In genomic region chr14:77033391-77033790, GRCm38 (mm10) we compare ENCODE assay signal across 20 mouse cellular contexts. TPM values are rescaled to one million over a fixed set of nuclear protein-coding genes. Genes with fewer than 3 reads are reported as not detected.
DNase-seq lines count a peak whose midpoint lies in the region; ATAC-seq and TF ChIP-seq lines count a peak whose summit lies in the region.
"Had no signal": no experiment of that assay in that cellular context is flagged by ENCODE, and none has a peak within 500 bp of the region (broad histone marks: within the 10 kb centered on the region; RNA-seq: fewer than 3 reads in every experiment).

No protein-coding gene starts in this region.

- H3K27me3 ChIP-seq in liver, adult 2 months (ENCODE audit: control insufficient read depth, insufficient read depth, low read length), result no peaks in the 10 kb centered on the region
- H3K27me3 ChIP-seq in liver, embryonic 11.5 days (replicated peaks; ENCODE audit: control insufficient read depth, insufficient read depth, low read length), result no peaks in the 10 kb centered on the region
- no peaks in the 10 kb centered on the region for H3K27me3 ChIP-seq in CH12.LX (replicated peaks)
- no peaks in the 10 kb centered on the region for H3K27me3 ChIP-seq in forebrain, embryonic 14.5 days (replicated peaks; ENCODE audit: control insufficient read depth, insufficient read depth, low read length)
- H3K27me3 ChIP-seq: embryonic facial prominence, embryonic 13.5 days; forebrain, embryonic 13.5 days; heart, embryonic 15.5 days had no signal

- in situ Hi-C loops in CH12.LX (cut with MboI; ENCODE audit: low pct_ligation_motif_present, low pct_unique_long_range_greater_than_20kb, low sequenced_read_pairs), result loop anchor here (5.0 kb wide), 1 partner anchor 109 kb away; no protein-coding TSS in a partner anchor

- no peaks in the 10 kb centered on the region for H3K9me3 ChIP-seq in liver, embryonic 11.5 days (ENCODE audit: control insufficient read depth, low read length)
- H3K9me3 ChIP-seq in CH12.LX (replicated peaks; ENCODE audit: low read length), result no peaks in the 10 kb centered on the region
- H3K9me3 ChIP-seq in forebrain, embryonic 14.5 days (replicated peaks; ENCODE audit: control insufficient read depth, low read length), result no peaks in the 10 kb centered on the region
- H3K9me3 ChIP-seq: embryonic facial prominence, embryonic 13.5 days; forebrain, embryonic 13.5 days; heart, embryonic 15.5 days; hindbrain, embryonic 13.5 days had no signal

- H3K4me1 ChIP-seq in liver, adult 2 months (ENCODE audit: control insufficient read depth, insufficient read depth, low read length), result peaks cover 9% of the 10 kb centered on the region
- no peaks in the 10 kb centered on the region; the same call in 1 of the 2 replicates for H3K4me1 ChIP-seq in liver, embryonic 11.5 days (replicated peaks; ENCODE audit: control insufficient read depth, insufficient read depth, low read length)
- peaks cover 8 to 31% of the 10 kb centered on the region in 2 experiments for H3K4me1 ChIP-seq in CH12.LX (ENCODE audit: control insufficient read depth in 1 of 2, insufficient read depth in 2 of 2)
- no peaks in the 10 kb centered on the region for H3K4me1 ChIP-seq in forebrain, embryonic 14.5 days (ENCODE audit: control insufficient read depth, insufficient read depth, low read length)

- no peak for TF ChIP-seq CTCF in liver, adult 2 months (IDR thresholded peaks at IDR 0.05; ENCODE audit: low read depth, low read length)
- TF ChIP-seq CTCF in CH12.LX (conservative IDR thresholded peaks at IDR 0.05 in 1 of 2, IDR thresholded peaks at IDR 0.05 in 1 of 2; ENCODE audit: low read depth in 2 of 2, low read length in 2 of 2), result no peak

- H3K4me2 ChIP-seq in liver, embryonic 11.5 days, result no peak overlapping the region
- peak overlapping the region; percentile 97; the same call in 1 of the 2 replicates for H3K4me2 ChIP-seq in CH12.LX (ENCODE audit: insufficient read depth, low read depth, poor library complexity, severe bottlenecking)
- H3K4me2 ChIP-seq in forebrain, embryonic 14.5 days (ENCODE audit: low read length), result no peak overlapping the region
- H3K4me2 ChIP-seq: embryonic facial prominence, embryonic 13.5 days; forebrain, embryonic 13.5 days; heart, embryonic 11.5 days; heart, embryonic 15.5 days; hindbrain, embryonic 13.5 days had no signal

- WGBS in liver, adult 2 months, result 85% methylated on average over 3 of the region's 3 CpGs
- 91% methylated on average over 3 of the region's 3 CpGs for WGBS in liver, embryonic 11.5 days
- WGBS in macrophage (ENCODE audit: missing documents), result 21% methylated on average over 3 of the region's 3 CpGs
- 96% methylated on average over 3 of the region's 3 CpGs for WGBS in forebrain, embryonic 14.5 days

- dilution Hi-C loops in CH12.LX (cut with MboI; ENCODE audit: extremely low pct_ligation_motif_present, extremely low pct_unique_long_range_greater_than_20kb, low sequenced_read_pairs), result no loop called here

- H3K36me3 ChIP-seq in liver, adult 2 months (ENCODE audit: control insufficient read depth, insufficient read depth, low read length), result peaks cover 21% of the 10 kb centered on the region
- H3K36me3 ChIP-seq in liver, embryonic 11.5 days (ENCODE audit: control insufficient read depth, insufficient read depth, low read length), result no peaks in the 10 kb centered on the region
- H3K36me3 ChIP-seq in CH12.LX (replicated peaks in 1 of 2; ENCODE audit: control insufficient read depth in 1 of 2, insufficient read depth in 1 of 2, low read length in 1 of 2) (peaks cover 26 to 42% of the 10 kb centered on the region in 2 experiments), macrophage (ENCODE audit: inconsistent target) (peaks cover 44% of the 10 kb centered on the region)
- H3K36me3 ChIP-seq in forebrain, embryonic 14.5 days (ENCODE audit: control insufficient read depth, insufficient read depth, low read length), result no peaks in the 10 kb centered on the region
- H3K36me3 ChIP-seq: embryonic facial prominence, embryonic 13.5 days; heart, embryonic 15.5 days; hindbrain, embryonic 13.5 days had no signal

- no peaks in the 10 kb centered on the region for H3K79me2 ChIP-seq in liver, adult 2 months (ENCODE audit: control insufficient read depth, insufficient read depth, low read length)
- H3K79me2 ChIP-seq in CH12.LX (replicated peaks; ENCODE audit: control insufficient read depth, extremely low read depth, insufficient read depth, poor library complexity, severe bottlenecking) (peaks cover 11% of the 10 kb centered on the region), macrophage (ENCODE audit: inconsistent target) (peaks cover 34% of the 10 kb centered on the region)

- peak; percentile 37 for DNase-seq in liver, adult 2 months (ENCODE audit: extremely low read depth, low read depth, low spot score)
- DNase-seq in liver, embryonic 11.5 days (ENCODE audit: low spot score), result no peak
- DNase-seq in CH12.LX (ENCODE audit: extremely low read depth), result peak; percentile 66
- no peak for DNase-seq in forebrain, embryonic 14.5 days (ENCODE audit: low spot score)
- DNase-seq in left cerebral cortex, postnatal 25 days (ENCODE audit: low spot score in 2 of 2), result no peak
- DNase-seq: adrenal gland, adult 2 months; adrenal gland, postnatal 25 days; cerebellum, adult 11-12 months; cerebellum, adult 9-10 months; cerebellum, postnatal 25 days; heart, adult 2 months; heart, postnatal 14 days had no signal

- no peak overlapping the region for H3K9ac ChIP-seq in liver, adult 2 months (ENCODE audit: low read depth, low read length)
- H3K9ac ChIP-seq in liver, embryonic 11.5 days (ENCODE audit: low read depth, low read length), result no peak overlapping the region
- H3K9ac ChIP-seq in CH12.LX (ENCODE audit: insufficient read depth, low read depth), result peak overlapping the region; percentile 87
- H3K9ac ChIP-seq in forebrain, embryonic 14.5 days (ENCODE audit: low read length), result no peak overlapping the region
- H3K9ac ChIP-seq: embryonic facial prominence, embryonic 13.5 days; forebrain, embryonic 13.5 days; heart, embryonic 15.5 days; hindbrain, embryonic 13.5 days had no signal

- no peak for ATAC-seq in liver, embryonic 11.5 days (replicated peaks; ENCODE audit: low FRiP score)
- ATAC-seq in forebrain, embryonic 14.5 days, result no peak
- no peak for ATAC-seq in erythroid progenitor cell, adult 5-6 weeks (replicated peaks; ENCODE audit: low FRiP score, poor library complexity, severe bottlenecking)
- ATAC-seq: forebrain, embryonic 13.5 days; hindbrain, postnatal 0 days had no signal

- TF ChIP-seq EP300 in CH12.LX (IDR thresholded peaks at IDR 0.05; ENCODE audit: low read length), result peak; percentile 64

- intact Hi-C loops in left cerebral cortex, postnatal 25 days (cut with DNase I), result no loop called here

- no peak for TF ChIP-seq POLR2A in liver, adult 2 months (IDR thresholded peaks at IDR 0.05; ENCODE audit: extremely low read depth, insufficient read depth, low read length)
- TF ChIP-seq POLR2A in CH12.LX (IDR thresholded peaks at IDR 0.05; ENCODE audit: low read depth, low read length), result no peak

- H3K27ac ChIP-seq in liver, adult 2 months (replicated peaks; ENCODE audit: insufficient read depth, low read depth, low read length), result no peak overlapping the region; the same call in 1 of the 2 replicates
- H3K27ac ChIP-seq in liver, embryonic 11.5 days (ENCODE audit: low read depth, low read length), result no peak overlapping the region
- H3K27ac ChIP-seq in CH12.LX (ENCODE audit: insufficient read depth, low read depth) (peak overlapping the region; percentile 42; the same call in 1 of the 2 replicates), macrophage (peak overlapping the region; percentile 82)
- no peak overlapping the region for H3K27ac ChIP-seq in forebrain, embryonic 14.5 days (ENCODE audit: low read depth, low read length)
- H3K27ac ChIP-seq: embryonic facial prominence, embryonic 13.5 days; forebrain, embryonic 13.5 days; heart, adult 2 months; heart, embryonic 15.5 days; hindbrain, embryonic 13.5 days; hindbrain, postnatal 0 days had no signal

- TF ChIP-seq RAD21 in CH12.LX (IDR thresholded peaks at IDR 0.05; ENCODE audit: low read depth, low read length), result no peak

- no peak overlapping the region for H3K4me3 ChIP-seq in liver, adult 2 months (ENCODE audit: insufficient read depth, low read depth, low read length)
- H3K4me3 ChIP-seq in liver, embryonic 11.5 days (ENCODE audit: low read depth, low read length), result no peak overlapping the region
- H3K4me3 ChIP-seq in CH12.LX (replicated peaks in 1 of 3; ENCODE audit: low read depth in 2 of 3, low read length in 2 of 3, poor library complexity in 1 of 3) (peak overlapping the region; percentile 74 to 79 (median 79)), macrophage (ENCODE audit: inconsistent target) (peak overlapping the region; percentile 8; the same call in 1 of the 2 replicates)
- no peak overlapping the region for H3K4me3 ChIP-seq in forebrain, embryonic 14.5 days (ENCODE audit: low read depth, low read length)
- H3K4me3 ChIP-seq: embryonic facial prominence, embryonic 13.5 days; forebrain, embryonic 13.5 days; heart, adult 2 months; heart, embryonic 15.5 days; hindbrain, embryonic 13.5 days had no signal

RNA-seq across cellular contexts. Expression of gene Ccdc122, which starts 3.2 kb away (rescaled TPM):
- 5.0 and 6.9 TPM in 2 replicates for total RNA-seq in liver, adult 2 months (2014; rRNA removed)
- polyA plus RNA-seq in liver, adult 2 months (2012; rRNA removed), result 1.3 and 1.4 TPM in 2 replicates
- 2.3 and 3.1 TPM in 2 replicates for polyA plus RNA-seq in liver, embryonic 11.5 days (2014; fragmentation: Nextera tagmentation; extraction: Ambion mirVana)
- total RNA-seq in CH12.LX (2012; rRNA removed) (4.7 and 5.0 TPM in 2 replicates), CH12.LX (2014; rRNA removed) (21.8 and 22.3 TPM in 2 replicates)
- polyA plus RNA-seq in CH12.LX (2012; ENCODE audit: insufficient read length, low read depth) (11.4 and 11.6 TPM in 2 replicates), macrophage (2018) (1.9 to 14.8 TPM (median 5.5 TPM) in 3 replicates)
- 1 to 10 TPM in 24 of 26 experiments, under 1 TPM in 1, not detected in 1; 0.83 to 4.4 (median 2.4) TPM for total RNA-seq in macrophage (2018; cell fraction: chromatin; rRNA removed)
- 1 to 10 TPM; 1.5 to 4.3 (median 2.5) TPM for total RNA-seq in macrophage (2018; cell fraction: cytosol; rRNA removed)
- 1 to 10 TPM in 22 of 26 experiments, under 1 TPM in 4; 0.63 to 7.0 (median 2.2) TPM for total RNA-seq in macrophage (2018; cell fraction: nucleus; rRNA removed)
- polyA plus RNA-seq in forebrain, embryonic 14.5 days (2014; fragmentation: Nextera tagmentation; extraction: Ambion mirVana), result 0.64 and 0.90 TPM in 2 replicates
- total RNA-seq in erythroid progenitor cell, adult 5-6 weeks (2015; ENCODE audit: low replicate concordance), result 5.0 and 5.4 TPM in 2 replicates
- total RNA-seq in erythroid progenitor cell, adult 5-6 weeks (2017; ENCODE audit: low replicate concordance), result 1.2 and 6.7 TPM in 2 replicates
- under 1 TPM; 0.94 to 0.99 TPM for total RNA-seq in left cerebral cortex, postnatal 25 days (2021)

RNA-seq across cellular contexts. Expression of gene Lacc1, which starts 3.3 kb away (rescaled TPM):
- 8.6 and 8.8 TPM in 2 replicates for total RNA-seq in liver, adult 2 months (2014; rRNA removed)
- 6.0 and 6.3 TPM in 2 replicates for polyA plus RNA-seq in liver, adult 2 months (2012; rRNA removed)
- polyA plus RNA-seq in liver, embryonic 11.5 days (2014; fragmentation: Nextera tagmentation; extraction: Ambion mirVana), result 8.1 and 8.4 TPM in 2 replicates
- 19.2 and 27.1 TPM in 2 replicates for total RNA-seq in CH12.LX (2012; rRNA removed)
- 39.5 and 45.2 TPM in 2 replicates for total RNA-seq in CH12.LX (2014; rRNA removed)
- polyA plus RNA-seq in CH12.LX (2012; ENCODE audit: insufficient read length, low read depth), result 42.3 and 42.7 TPM in 2 replicates
- total RNA-seq in macrophage (2018; cell fraction: chromatin; rRNA removed), result 1,000 to 10,000 TPM in 14 of 26 experiments, 100 to 1,000 TPM in 12; 469 to 2,639 (median 1,159) TPM
- total RNA-seq in macrophage (2018; cell fraction: cytosol; rRNA removed), result 100 to 1,000 TPM; 141 to 404 (median 269) TPM
- 1,000 to 10,000 TPM in 12 of 26 experiments, 100 to 1,000 TPM in 14; 321 to 1,955 (median 905) TPM for total RNA-seq in macrophage (2018; cell fraction: nucleus; rRNA removed)
- polyA plus RNA-seq in macrophage (2018), result 77.8 to 162 TPM (median 129 TPM) in 3 replicates
- polyA plus RNA-seq in forebrain, embryonic 14.5 days (2014; fragmentation: Nextera tagmentation; extraction: Ambion mirVana), result 1.6 TPM in 2 replicates
- total RNA-seq in erythroid progenitor cell, adult 5-6 weeks (2015; ENCODE audit: low replicate concordance), result 1.3 and 8.6 TPM in 2 replicates
- 0.51 TPM in 1 of 2 replicates, not detected in the other for total RNA-seq in erythroid progenitor cell, adult 5-6 weeks (2017; ENCODE audit: low replicate concordance)
- 1 to 10 TPM; 3.3 to 4.8 TPM for total RNA-seq in left cerebral cortex, postnatal 25 days (2021)

Comparison
In these comparisons a context has a peak if more than half of its experiments do, and no peak if none do; other contexts are left out.
1. DNase-seq: peak in liver, adult 2 months (single experiment) and CH12.LX (single experiment); none in liver, embryonic 11.5 days (single experiment), forebrain, embryonic 14.5 days (single experiment) and left cerebral cortex, postnatal 25 days (0 of 2).
2. H3K27ac ChIP-seq: peak in CH12.LX (single experiment) and macrophage (single experiment); none in liver, adult 2 months (single experiment), liver, embryonic 11.5 days (single experiment) and forebrain, embryonic 14.5 days (single experiment).
3. H3K4me3 ChIP-seq: peak in CH12.LX (3 of 3) and macrophage (single experiment); none in liver, adult 2 months (single experiment), liver, embryonic 11.5 days (single experiment) and forebrain, embryonic 14.5 days (single experiment).